Mouse (Mus musculus) forebrain, postnatal 0 days (tissue): Measurements from ENCODE around the gene Smap1. TPM values are rescaled to one million over a fixed set of nuclear protein-coding genes. Genes with fewer than 3 reads are reported as not detected.
A peak's percentile ranks its signal among the peaks of the same experiment; 100 is the strongest.

Source experiments
- ATAC-seq: fragments of 200-750 bp; cut with Nextera tagmentation; 2 replicates; pipeline ENCODE4 v1.8.0; 2017; ENCODE audit warnings: mild to moderate bottlenecking, moderate library complexity
- DNase-seq: peaks from one replicate; pipeline ENCODE4 v3.0.0-alpha.2; 2015
- H3K27ac ChIP-seq: fragments of 300-500 bp; sonication (generic); 2 replicates; pipeline ENCODE4 v1.5.1; 2014; ENCODE audit warnings: low read depth, mild to moderate bottlenecking, antibody characterized with exemption, low read length, moderate library complexity, mixed read lengths
- H3K27me3 ChIP-seq: fragments of 300-500 bp; sonication (generic); 2 replicates; pipeline ENCODE4 v1.6.1; 2014; ENCODE audit warnings: mild to moderate bottlenecking, low read length, mixed read lengths; ENCODE audit not compliant: insufficient read depth
- H3K36me3 ChIP-seq: fragments of 300-500 bp; sonication (generic); 2 replicates; pipeline ENCODE4 v1.6.1; 2014; ENCODE audit warnings: mild to moderate bottlenecking, moderate library complexity; ENCODE audit not compliant: insufficient read depth
- H3K4me1 ChIP-seq: fragments of 300-500 bp; sonication (generic); 2 replicates; pipeline ENCODE4 v1.6.1; 2014; ENCODE audit warnings: antibody characterized with exemption; ENCODE audit not compliant: insufficient read depth
- H3K4me2 ChIP-seq: fragments of 300-500 bp; sonication (generic); 2 replicates; pipeline ENCODE4 v1.6.1; 2014; ENCODE audit warnings: low read depth, mild to moderate bottlenecking, moderate library complexity
- H3K4me3 ChIP-seq: fragments of 300-500 bp; sonication (generic); 2 replicates; pipeline ENCODE4 v1.5.1; 2014; ENCODE audit warnings: low read depth, low read length, mixed read lengths
- H3K9ac ChIP-seq: fragments of 300-500 bp; sonication (generic); 2 replicates; pipeline ENCODE4 v1.6.1; 2014; ENCODE audit warnings: mild to moderate bottlenecking
- H3K9me3 ChIP-seq: fragments of 300-500 bp; sonication (generic); 2 replicates; pipeline ENCODE4 v1.6.1; 2016; ENCODE audit warnings: low read length
- CTCF ChIP-seq: sonication (generic); IDR thresholded peaks from 2 replicates; pipeline ENCODE4 v1.5.1; 2016; ENCODE audit warnings: antibody characterized with exemption, control low read depth, low read depth
- WGBS: fragments of 180-500 bp; shearing (Covaris S2); extraction: QIAGEN DNeasy Blood & Tissue Kit; methylation state at CpG from one replicate; pipeline ENCODE4 v1.1.7; 2014; 5-methylcytosine and 5-hydroxymethylcytosine counted together
- polyA plus RNA-seq: library from polyadenylated mRNA; unstranded; fragments of >200 nt; fragmentation: Nextera tagmentation; extraction: Ambion mirVana; gene quantifications from 2 replicates; pipeline ENCODE4 v1.2.1, GENCODE M21; 2015
- total RNA-seq: library from RNA; depleted of rRNA; stranded (reverse); fragments of >200 nt; gene quantifications from 2 replicates; pipeline ENCODE4 v1.2.3, GENCODE M21; 2014

Smap1 gene
- total and polyA plus RNA-seq, 2 experiments from 2014 or later = 80.5 to 152 TPM

GRCm38 (mm10) chr1:23958101-23958500 lies 36.0 kb upstream of the Smap1 start:
- ATAC-seq (no peak), DNase-seq (no peak)
- Histone ChIP-seq H3K27ac (no peak overlapping the region), H3K4me2 (no peak overlapping the region), H3K9ac (no peak overlapping the region), H3K36me3 (no peaks in the 10 kb centered on the region), H3K4me1 (no peaks in the 10 kb centered on the region), H3K27me3 (no peaks in the 10 kb centered on the region), H3K4me3 (no peak overlapping the region), H3K9me3 (no peaks in the 10 kb centered on the region)
- TF ChIP-seq CTCF = no peak
- 86% methylated on average over 6 of the region's 6 CpGs for WGBS

DNA sequence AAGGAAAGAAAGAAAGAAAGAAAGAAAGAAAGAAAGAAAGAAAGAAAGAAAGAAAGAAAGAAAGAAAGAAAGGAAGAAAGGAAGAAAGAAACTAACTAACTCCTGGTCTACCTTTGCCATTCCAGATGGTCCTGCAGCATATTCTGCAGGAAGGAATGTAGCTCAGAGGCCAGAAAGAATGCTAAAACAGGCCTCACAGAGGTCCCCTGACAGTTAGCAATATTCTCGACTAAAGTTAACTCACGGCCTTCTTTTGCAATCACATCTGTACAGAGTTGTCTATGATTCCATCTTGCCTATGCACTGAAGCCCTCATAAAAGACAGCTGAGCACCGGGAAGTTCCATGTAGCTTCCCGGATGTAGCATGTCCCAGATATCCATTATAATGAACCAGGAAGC lies 33.4 kb upstream of the Smap1 start:
- Histone ChIP-seq H3K27me3 (no peaks in the 10 kb centered on the region), H3K4me3 (no peak overlapping the region), H3K9me3 (no peaks in the 10 kb centered on the region), H3K9ac (no peak overlapping the region), H3K4me1 (no peaks in the 10 kb centered on the region), H3K4me2 (no peak overlapping the region), H3K27ac (no peak overlapping the region), H3K36me3 (no peaks in the 10 kb centered on the region)
- DNase-seq = no peak
- ATAC-seq = no peak
- TF ChIP-seq CTCF = no peak
- WGBS = 96% methylated on average over 4 of the region's 4 CpGs

- H3K4me2 ChIP-seq = no peak overlapping the region
- no peak overlapping the region for H3K4me3 ChIP-seq
- peak; percentile 5 for DNase-seq
- H3K9me3 ChIP-seq = no peaks in the 10 kb centered on the region
- TF ChIP-seq CTCF = no peak
- H3K27ac ChIP-seq = no peak overlapping the region
- 51% methylated on average over 13 of the region's 13 CpGs for WGBS
- no peak for ATAC-seq
- no peaks in the 10 kb centered on the region for H3K36me3 ChIP-seq
- H3K9ac ChIP-seq = no peak overlapping the region
- no peaks in the 10 kb centered on the region for H3K4me1 ChIP-seq
- no peaks in the 10 kb centered on the region for H3K27me3 ChIP-seq
Measured at GRCm38 (mm10) chr1:23953921-23954320, 31.8 kb upstream of the Smap1 start.

DNA sequence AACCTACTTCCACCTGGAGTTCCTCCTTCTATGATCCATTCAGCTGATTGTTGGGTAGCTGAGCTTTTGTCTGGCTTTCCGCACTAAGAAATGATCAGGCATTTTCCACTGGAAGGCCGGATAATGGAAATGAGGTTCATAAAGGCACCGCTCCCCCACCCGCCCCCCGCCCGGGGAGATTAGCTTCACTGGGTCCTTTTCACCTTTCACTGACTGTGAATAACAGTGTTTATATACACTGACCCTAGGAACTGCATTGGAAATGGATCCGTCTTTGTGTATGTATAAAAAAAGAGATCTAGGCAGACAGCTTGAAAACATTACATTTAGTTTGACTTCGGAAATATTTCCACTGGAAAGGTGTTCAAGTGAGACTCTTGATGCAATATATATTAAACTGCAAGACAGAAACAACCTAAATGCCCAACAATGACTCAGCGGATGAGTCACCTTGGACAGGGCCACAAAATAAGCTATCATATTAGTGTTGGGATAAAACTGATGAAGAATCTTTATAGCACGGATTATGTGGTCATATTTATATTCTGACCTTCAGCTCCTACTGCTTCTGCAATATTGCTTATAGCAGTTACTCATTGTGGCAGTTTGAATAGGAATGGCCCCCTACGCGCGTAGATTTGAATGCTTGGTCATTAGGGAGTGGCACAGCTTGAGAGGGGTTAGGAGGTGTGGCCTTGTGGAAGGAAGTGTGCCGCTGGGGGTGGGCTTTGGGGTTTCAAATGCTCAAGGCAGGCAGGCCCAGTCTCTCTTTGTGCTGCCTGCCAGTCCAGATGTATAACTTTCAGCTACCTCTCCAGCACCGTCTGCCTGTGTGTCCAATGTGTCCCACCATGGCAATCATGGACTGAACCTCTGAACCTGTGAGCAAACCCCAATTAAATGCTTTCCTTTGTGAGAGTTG lies 26.9 kb upstream of the Smap1 start:
- Histone ChIP-seq H3K27me3 (no peaks in the 10 kb centered on the region), H3K27ac (no peak overlapping the region), H3K9me3 (no peaks in the 10 kb centered on the region), H3K4me2 (no peak overlapping the region), H3K4me1 (no peaks in the 10 kb centered on the region), H3K4me3 (no peak overlapping the region), H3K36me3 (no peaks in the 10 kb centered on the region), H3K9ac (no peak overlapping the region)
- DNase-seq (no peak), ATAC-seq (no peak)
- 46% methylated on average over 15 of the region's 15 CpGs for WGBS
- no peak for TF ChIP-seq CTCF

DNA sequence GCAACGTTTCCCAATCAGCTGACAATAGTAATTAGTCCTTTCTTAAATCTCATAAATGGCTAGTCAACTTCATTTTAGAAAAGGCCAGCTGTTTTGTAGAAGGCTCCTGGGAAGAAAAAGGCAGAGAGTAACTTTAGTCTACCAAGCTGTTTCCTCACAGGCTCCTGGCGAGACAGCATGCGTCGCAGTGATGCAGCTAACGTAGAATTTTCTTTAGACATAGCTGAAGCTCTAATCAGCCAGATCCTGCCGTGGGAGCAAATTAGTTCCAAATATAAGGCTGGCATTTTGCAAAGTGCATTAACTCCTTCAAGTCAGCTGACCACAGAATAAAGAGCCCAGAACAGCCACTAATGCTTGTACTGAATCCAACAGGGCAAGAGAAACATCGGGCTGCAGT lies 26.2 kb upstream of the Smap1 start:
- H3K36me3 ChIP-seq = no peaks in the 10 kb centered on the region
- WGBS = 17% methylated on average over 7 of the region's 7 CpGs
- H3K4me1 ChIP-seq = no peaks in the 10 kb centered on the region
- peak; percentile 43; the same call in 1 of the 2 replicates for ATAC-seq
- H3K4me3 ChIP-seq = no peak overlapping the region
- no peak for TF ChIP-seq CTCF
- H3K27me3 ChIP-seq = no peaks in the 10 kb centered on the region
- no peak overlapping the region for H3K27ac ChIP-seq
- H3K9me3 ChIP-seq = no peaks in the 10 kb centered on the region
- no peak overlapping the region for H3K4me2 ChIP-seq
- no peak overlapping the region for H3K9ac ChIP-seq
- DNase-seq = peak; percentile 50

DNA sequence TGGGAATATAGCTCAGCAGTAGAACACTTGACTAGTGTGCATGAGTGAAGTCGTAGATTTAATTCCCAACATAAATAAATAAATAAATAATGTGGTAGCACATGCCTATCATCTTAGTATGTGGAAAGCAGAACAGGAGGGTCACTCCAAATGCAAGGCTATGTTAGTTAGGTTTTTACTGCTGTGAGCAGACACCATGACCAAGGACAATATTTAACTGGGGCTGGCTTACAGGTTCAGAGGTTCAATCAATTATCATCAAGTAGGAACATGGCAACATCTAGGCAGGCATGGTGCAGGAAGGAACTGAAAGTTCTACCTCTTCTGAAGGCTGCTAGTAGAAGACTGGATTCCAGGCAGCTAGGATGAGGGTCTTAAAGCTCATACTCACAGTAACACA lies 22.0 kb upstream of the Smap1 start:
- Histone ChIP-seq H3K27ac (no peak overlapping the region), H3K4me3 (no peak overlapping the region), H3K36me3 (no peaks in the 10 kb centered on the region), H3K27me3 (no peaks in the 10 kb centered on the region), H3K9ac (no peak overlapping the region), H3K4me1 (no peaks in the 10 kb centered on the region), H3K4me2 (no peak overlapping the region), H3K9me3 (no peaks in the 10 kb centered on the region)
- DNase-seq (no peak), ATAC-seq (no peak)
- WGBS = 83% methylated on average over 1 of the region's 1 CpGs
- TF ChIP-seq CTCF = no peak

DNA sequence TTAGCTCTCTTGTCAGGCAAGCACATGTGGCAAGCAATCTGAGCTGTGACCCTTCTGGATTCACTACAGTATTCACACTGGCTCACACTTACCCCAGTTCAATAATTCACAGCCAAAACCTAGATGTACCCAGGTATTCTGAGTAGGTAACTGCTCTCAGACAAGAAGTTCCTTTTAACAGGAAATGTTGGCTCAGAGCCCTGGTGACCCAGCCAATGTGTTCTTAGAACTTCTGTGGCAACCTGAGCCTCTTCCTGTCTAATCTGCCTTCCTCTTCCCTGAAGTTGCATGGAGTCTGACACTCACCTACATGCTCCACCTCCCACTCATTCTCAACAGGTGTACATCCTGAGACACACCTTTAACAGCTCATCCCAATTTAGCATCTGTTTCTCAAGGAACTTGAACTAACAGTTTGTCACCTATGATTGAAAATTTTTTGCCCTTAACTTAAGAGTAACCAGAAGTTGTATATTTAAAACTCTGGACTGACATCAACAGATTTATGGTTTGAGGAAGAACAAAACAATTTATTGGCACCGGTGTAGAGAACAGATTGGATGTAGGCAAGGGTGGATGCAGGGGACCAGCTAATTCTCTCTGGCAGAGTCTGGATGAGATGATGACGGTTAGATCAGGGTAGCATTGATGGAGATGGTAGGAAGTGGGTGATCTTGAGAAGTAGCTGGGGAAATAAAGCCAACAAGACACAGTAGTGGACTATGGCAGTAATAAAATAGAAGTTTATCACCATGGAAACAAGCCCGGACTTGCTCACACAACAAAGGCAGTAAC lies 21.2 kb upstream of the Smap1 start:
- Histone ChIP-seq H3K4me2 (no peak overlapping the region), H3K9ac (no peak overlapping the region), H3K9me3 (no peaks in the 10 kb centered on the region), H3K4me1 (no peaks in the 10 kb centered on the region), H3K4me3 (no peak overlapping the region), H3K27ac (no peak overlapping the region), H3K36me3 (no peaks in the 10 kb centered on the region), H3K27me3 (no peaks in the 10 kb centered on the region)
- TF ChIP-seq CTCF = no peak
- 75% methylated on average over 3 of the region's 3 CpGs for WGBS
- no peak for ATAC-seq
- no peak for DNase-seq
